Mouse (Mus musculus): ENCODE measurements at regions not wholly inside any gene's neighbourhood (a gene's known extent, or its start where the extent isn't known, plus 50 kb on each side); places are given as distances from the start of the nearest gene placed in this dataset.

DNA sequence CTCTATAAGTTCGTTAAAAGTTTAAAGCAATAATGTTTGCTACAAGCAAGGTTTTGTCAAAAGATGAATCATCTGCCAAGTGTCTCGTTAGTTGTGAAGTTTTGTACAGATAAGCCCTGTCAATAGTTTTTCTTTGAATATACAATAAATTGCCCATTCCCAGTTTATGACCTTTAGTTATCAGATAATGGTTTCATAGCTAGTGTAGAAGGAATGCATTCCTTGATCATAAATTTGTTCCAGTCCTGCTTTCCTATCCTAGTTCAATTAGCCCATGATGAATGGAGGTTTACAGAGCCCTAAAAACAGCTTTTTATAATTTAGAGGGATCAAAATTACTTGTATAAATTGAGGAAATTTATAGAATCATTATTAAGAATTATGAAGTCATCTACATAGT is 62.5 kb upstream of the Lrch2 start:
- DNase-seq, result no peak

- DNase-seq, result peak; percentile 51
Measured at GRCm38 (mm10) chrX:147608660-147609059, 54.8 kb upstream of the Lrch2 start.
